In the genomic region with DNA sequence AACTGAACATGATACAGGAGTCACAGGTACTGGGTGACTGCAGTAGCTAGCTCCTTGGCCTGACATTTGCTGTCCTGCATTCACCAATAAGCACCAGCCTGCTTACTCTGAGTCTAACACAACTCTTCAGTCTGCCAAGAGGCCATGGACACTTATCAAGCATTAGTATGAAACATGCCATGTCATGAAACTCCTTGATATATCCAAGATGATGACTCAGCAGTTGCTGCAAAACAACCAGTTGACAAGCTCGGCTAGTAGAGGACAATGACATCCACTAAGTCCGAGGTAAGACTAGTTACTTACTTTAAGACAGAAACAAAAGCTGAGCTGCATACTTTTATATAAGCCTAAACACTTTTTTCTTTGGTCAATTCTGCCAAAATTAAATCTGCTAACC, we compare ENCODE assay signal across 8 mouse cellular contexts. TPM values are rescaled to one million over a fixed set of nuclear protein-coding genes. Genes with fewer than 3 reads are reported as not detected.
A peak's percentile ranks its signal among the peaks of the same experiment; 100 is the strongest.
DNase-seq lines count a peak whose midpoint lies in the region; ATAC-seq lines count a peak whose summit lies in the region.

No protein-coding gene starts in this region.

- H3K27ac ChIP-seq in embryonic facial prominence, embryonic 14.5 days (replicated peaks; ENCODE audit: low read depth, low read length) = no peak overlapping the region
- no peak overlapping the region for H3K27ac ChIP-seq in limb, embryonic 12.5 days

- H3K4me2 ChIP-seq in embryonic facial prominence, embryonic 14.5 days (ENCODE audit: low read depth, low read length) = peak overlapping the region; percentile 78
- peak overlapping the region; percentile 73 for H3K4me2 ChIP-seq in limb, embryonic 12.5 days

- no peaks in the 10 kb centered on the region for H3K36me3 ChIP-seq in embryonic facial prominence, embryonic 14.5 days (ENCODE audit: control insufficient read depth, insufficient read depth, low read length)
- H3K36me3 ChIP-seq in limb, embryonic 12.5 days = no peaks in the 10 kb centered on the region

- peak; percentile 20 for DNase-seq in adrenal gland, postnatal 14 days
- DNase-seq in adrenal gland, adult 18-20 months (ENCODE audit: low spot score in 2 of 2) = no peak
- peak; percentile 80 for DNase-seq in 416B (ENCODE audit: low read depth)
- peak; percentile 27 for DNase-seq in embryonic facial prominence, embryonic 14.5 days (ENCODE audit: low spot score)
- DNase-seq in retina, postnatal 1 day = peak; percentile 15
- DNase-seq in ovary, postnatal 36 days (ENCODE audit: low spot score) = no peak

- H3K9ac ChIP-seq in embryonic facial prominence, embryonic 14.5 days (ENCODE audit: low read depth, low read length) = no peak overlapping the region
- H3K9ac ChIP-seq in limb, embryonic 12.5 days (replicated peaks) = no peak overlapping the region

- H3K4me3 ChIP-seq in embryonic facial prominence, embryonic 14.5 days (ENCODE audit: low read depth, low read length) = 0 out of 2 replicates have a peak overlapping the region, but pooled peaks have one; percentile 98
- H3K4me3 ChIP-seq in limb, embryonic 12.5 days (replicated peaks) = no peak overlapping the region

- no peaks in the 10 kb centered on the region for H3K27me3 ChIP-seq in embryonic facial prominence, embryonic 14.5 days (replicated peaks; ENCODE audit: control insufficient read depth, insufficient read depth, low read length)
- no peaks in the 10 kb centered on the region for H3K27me3 ChIP-seq in limb, embryonic 12.5 days

- WGBS in embryonic facial prominence, embryonic 14.5 days = 24% methylated on average over 2 of the region's 2 CpGs
- WGBS in limb, embryonic 12.5 days = 44% methylated on average over 2 of the region's 2 CpGs

- no peaks in the 10 kb centered on the region for H3K9me3 ChIP-seq in embryonic facial prominence, embryonic 14.5 days (ENCODE audit: control insufficient read depth, low read length)
- H3K9me3 ChIP-seq in limb, embryonic 12.5 days = no peaks in the 10 kb centered on the region

- no peak for ATAC-seq in embryonic facial prominence, embryonic 14.5 days (ENCODE audit: low read depth)
- no peak for ATAC-seq in limb, embryonic 12.5 days (ENCODE audit: insufficient number of reproducible peaks, insufficient read depth, low FRiP score, low TSS enrichment, low read depth)
- no peak for ATAC-seq in monocyte, adult 5-6 weeks (replicated peaks; ENCODE audit: insufficient number of reproducible peaks, low FRiP score, low TSS enrichment, poor library complexity, severe bottlenecking)

- H3K4me1 ChIP-seq in embryonic facial prominence, embryonic 14.5 days (ENCODE audit: control insufficient read depth, insufficient read depth, low read length) = peaks cover 10% of the 10 kb centered on the region; the same call in 1 of the 2 replicates
- peaks cover 12% of the 10 kb centered on the region for H3K4me1 ChIP-seq in limb, embryonic 12.5 days (replicated peaks)

RNA-seq across cellular contexts. Expression of gene Nup153, which starts 2.5 kb away (rescaled TPM):
- total RNA-seq in adrenal gland, postnatal 14 days (2021) = 62.9 and 63.4 TPM in 2 replicates
- 10 to 100 TPM; 51.0 to 58.3 TPM for total RNA-seq in adrenal gland, adult 18-20 months (2021)
- 31.5 and 31.8 TPM in 2 replicates for polyA plus RNA-seq in embryonic facial prominence, embryonic 14.5 days (2014; fragmentation: Nextera tagmentation; extraction: Ambion mirVana)
- 40.6 and 41.0 TPM in 2 replicates for polyA plus RNA-seq in limb, embryonic 12.5 days (2016; fragmentation: Nextera tagmentation; extraction: Ambion mirVana)
- 103 to 122 TPM (median 110 TPM) in 3 replicates for total RNA-seq in monocyte, adult 5-6 weeks (2017)

RNA-seq across cellular contexts. Expression of gene Fam8a1, which starts 55.9 kb away (rescaled TPM):
- 45.5 and 47.1 TPM in 2 replicates for total RNA-seq in adrenal gland, postnatal 14 days (2021)
- total RNA-seq in adrenal gland, adult 18-20 months (2021) = 10 to 100 TPM; 48.5 to 49.6 TPM
- 13.3 and 14.6 TPM in 2 replicates for polyA plus RNA-seq in embryonic facial prominence, embryonic 14.5 days (2014; fragmentation: Nextera tagmentation; extraction: Ambion mirVana)
- 15.4 and 16.5 TPM in 2 replicates for polyA plus RNA-seq in limb, embryonic 12.5 days (2016; fragmentation: Nextera tagmentation; extraction: Ambion mirVana)
- total RNA-seq in monocyte, adult 5-6 weeks (2017) = 17.8 to 20.7 TPM (median 20.6 TPM) in 3 replicates

Comparison
In these comparisons a context has a peak if more than half of its experiments do, and no peak if none do; other contexts are left out.
1. DNase-seq: peak in adrenal gland, postnatal 14 days (single experiment), 416B (single experiment), embryonic facial prominence, embryonic 14.5 days (single experiment) and retina, postnatal 1 day (single experiment); none in adrenal gland, adult 18-20 months (0 of 2) and ovary, postnatal 36 days (single experiment).